ENCODE assay signal across 17 mouse cellular contexts in genomic region chr5:139411665-139412314, GRCm38 (mm10). TPM values are rescaled to one million over a fixed set of nuclear protein-coding genes. Genes with fewer than 3 reads are reported as not detected.
"Had no signal": no experiment of that assay in that cellular context is flagged by ENCODE, and none has a peak within 500 bp of the region (broad histone marks: within the 10 kb centered on the region; RNA-seq: fewer than 3 reads in every experiment).

No protein-coding gene starts in this region.

- DNase-seq: kidney, postnatal 36 days; layer of hippocampus, adult 9-11 months; liver; liver, embryonic 13.5 days; midbrain, embryonic 14.5 days; right cerebral cortex, adult 18-20 months; right cerebral cortex, postnatal 25 days; thymus, postnatal 4 days had no signal

- ATAC-seq: intestine, embryonic 16.5 days had no signal

- H3K27ac ChIP-seq: hindbrain, embryonic 15.5 days; limb, embryonic 12.5 days; liver, embryonic 13.5 days; lung, embryonic 15.5 days had no signal

- H3K27me3 ChIP-seq: hindbrain, embryonic 15.5 days; limb, embryonic 12.5 days; liver, embryonic 13.5 days; lung, embryonic 15.5 days had no signal

- H3K36me3 ChIP-seq: hindbrain, embryonic 15.5 days; lung, embryonic 15.5 days had no signal

- H3K9ac ChIP-seq: hindbrain, embryonic 15.5 days; limb, embryonic 12.5 days; liver, embryonic 13.5 days; lung, embryonic 15.5 days had no signal

- H3K9me3 ChIP-seq: hindbrain, embryonic 15.5 days; limb, embryonic 12.5 days; liver, embryonic 13.5 days; lung, embryonic 15.5 days; midbrain, embryonic 10.5 days had no signal

- H3K4me3 ChIP-seq: hindbrain, embryonic 15.5 days; limb, embryonic 12.5 days; liver, embryonic 13.5 days; lung, embryonic 15.5 days; midbrain, embryonic 10.5 days; myocyte had no signal

- H3K4me2 ChIP-seq: hindbrain, embryonic 15.5 days; limb, embryonic 12.5 days; liver, embryonic 13.5 days; lung, embryonic 15.5 days had no signal

RNA-seq across cellular contexts. Expression of gene Cyp2w1, which starts 59.4 kb away (rescaled TPM):
- total RNA-seq: layer of hippocampus, adult 18-20 months; left cerebral cortex, postnatal 36 days had no signal
- polyA plus RNA-seq: hindbrain, embryonic 15.5 days; liver, embryonic 13.5 days; lung, embryonic 15.5 days; midbrain, embryonic 10.5 days; midbrain, embryonic 14.5 days; myocyte; neural tube, embryonic 11.5 days had no signal
